Mouse (Mus musculus) brain, adult 2 months (tissue): Measurements from ENCODE around the gene C1ql1.
A peak's percentile ranks its signal among the peaks of the same experiment; 100 is the strongest.

ENCODE experiments used
- DNase-seq: peaks from one replicate; pipeline ENCODE4 v3.0.0; 2011; ENCODE audit warnings: low read depth, low spot score

C1ql1 gene

DNA sequence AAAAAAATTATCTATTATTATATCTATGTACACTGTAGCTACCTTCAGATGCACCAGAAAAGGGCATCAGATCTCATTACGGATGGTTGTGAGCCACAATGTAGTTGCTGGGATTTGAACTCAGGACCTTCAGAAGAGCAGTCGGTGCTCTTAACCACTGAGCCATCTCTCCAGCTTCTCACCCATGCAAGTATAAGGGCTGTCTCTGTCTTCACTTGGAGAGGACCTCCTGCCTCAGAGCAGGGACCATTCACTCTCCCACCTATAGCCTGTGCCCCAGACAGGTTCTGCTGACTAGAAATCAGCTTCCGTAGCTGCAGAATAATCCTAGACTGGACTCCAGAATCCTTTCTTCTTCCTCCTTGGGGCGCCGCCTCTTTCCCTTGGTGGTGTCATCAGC is 44.4 kb downstream of the C1ql1 start:
- no peak for DNase-seq

DNA sequence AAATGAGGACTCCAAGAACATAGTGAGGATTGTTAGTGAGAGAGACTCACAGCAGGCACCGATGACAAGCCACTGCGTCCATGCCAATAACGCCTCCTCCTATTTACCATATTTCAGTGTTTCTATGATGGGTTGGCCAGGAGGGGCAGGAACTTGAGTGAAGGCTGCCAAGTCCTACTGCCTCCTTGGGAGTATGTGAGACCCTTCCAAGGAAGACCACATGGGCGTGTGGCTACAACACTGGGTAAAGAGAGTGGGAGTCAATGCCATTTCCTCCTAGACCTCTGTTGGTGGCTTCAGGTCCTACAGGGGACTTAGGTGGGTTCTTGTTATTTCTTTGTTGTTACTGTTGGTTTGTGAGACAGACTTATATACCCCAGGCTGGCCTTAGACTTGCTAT is 45.3 kb downstream of the C1ql1 start:
- no peak for DNase-seq

DNA sequence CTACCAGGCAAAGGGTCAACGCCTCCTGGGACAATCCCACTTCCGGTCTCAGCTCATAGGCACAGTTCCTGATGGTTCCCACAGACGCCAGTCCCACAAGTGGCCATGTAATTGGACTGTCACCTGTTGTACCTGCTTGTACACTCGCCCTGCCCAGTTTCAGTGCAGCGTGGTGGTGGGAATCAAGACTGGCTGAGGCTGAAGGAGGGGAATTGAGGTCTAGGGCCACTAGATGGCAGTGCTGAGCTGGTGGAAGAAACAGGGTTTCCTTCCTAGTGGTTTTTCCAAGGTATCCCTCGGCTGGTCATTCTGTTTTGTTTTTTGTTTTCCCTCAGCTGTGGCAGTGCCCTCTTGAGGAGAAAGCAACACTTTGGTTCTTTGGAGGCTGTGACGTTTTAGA is 45.7 kb downstream of the C1ql1 start, which contains the start of gene Gfap:
TSS of gene Gfap (minus strand) at position 150 of the 400 bp plus-strand sequence.
- DNase-seq, result peak; percentile 92

DNA sequence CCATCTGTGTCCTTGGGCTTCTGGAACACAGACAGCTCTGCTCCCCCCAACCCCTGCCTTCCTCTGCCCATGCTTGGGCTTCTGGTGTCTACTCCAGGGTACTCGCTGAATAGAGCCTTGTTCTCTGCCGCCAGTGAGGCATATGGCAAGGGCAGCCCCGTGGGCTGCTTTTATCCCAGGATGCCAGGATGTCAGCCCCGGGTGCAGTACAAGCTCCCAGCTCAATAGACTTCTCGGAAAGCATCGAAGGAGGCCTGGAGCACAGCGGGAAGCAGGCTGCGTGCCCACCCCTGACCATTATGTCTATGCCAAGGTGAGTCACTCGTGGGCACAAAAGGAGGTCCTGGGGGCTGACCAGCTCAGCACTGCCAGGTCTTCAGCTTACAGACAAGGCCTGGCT is 48.1 kb downstream of the C1ql1 start:
- peak; percentile 55 for DNase-seq

DNA sequence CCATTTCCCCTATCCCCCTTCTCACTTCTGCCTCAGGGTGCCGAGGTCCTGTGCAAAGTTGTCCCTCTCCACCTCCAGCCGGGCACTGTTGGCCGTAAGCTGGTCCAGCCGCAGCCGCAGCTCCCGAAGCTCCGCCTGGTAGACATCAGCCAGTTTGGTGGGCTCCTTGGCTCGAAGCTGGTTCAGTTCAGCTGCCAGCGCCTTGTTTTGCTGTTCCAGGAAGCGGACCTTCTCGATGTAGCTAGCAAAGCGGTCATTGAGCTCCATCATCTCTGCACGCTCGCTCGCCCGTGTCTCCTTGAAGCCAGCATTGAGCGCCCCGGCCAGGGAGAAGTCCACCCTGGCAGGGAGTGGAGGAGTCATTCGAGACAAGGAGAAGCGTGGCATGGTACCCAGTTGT is 49.8 kb downstream of the C1ql1 start:
- DNase-seq, result no peak

DNA sequence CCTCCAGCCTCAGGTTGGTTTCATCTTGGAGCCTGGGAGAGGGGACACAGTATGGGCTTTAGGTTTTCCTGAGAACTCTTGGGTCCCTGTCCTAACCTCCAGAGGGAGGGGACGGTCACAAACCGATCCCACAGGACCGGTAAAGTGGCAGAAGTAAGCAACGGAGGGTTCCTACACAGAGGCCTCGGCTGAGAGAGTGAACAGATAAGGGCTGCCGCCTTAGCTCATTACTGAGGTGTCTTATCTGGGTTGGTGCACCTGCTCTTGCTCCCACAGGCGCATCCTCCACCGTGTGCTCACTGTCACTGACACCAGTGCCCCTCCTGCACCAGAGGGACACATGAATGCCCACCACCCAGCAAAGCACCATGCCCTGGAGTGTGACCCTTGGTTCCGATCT is 50.7 kb downstream of the C1ql1 start:
- DNase-seq, result no peak

DNA sequence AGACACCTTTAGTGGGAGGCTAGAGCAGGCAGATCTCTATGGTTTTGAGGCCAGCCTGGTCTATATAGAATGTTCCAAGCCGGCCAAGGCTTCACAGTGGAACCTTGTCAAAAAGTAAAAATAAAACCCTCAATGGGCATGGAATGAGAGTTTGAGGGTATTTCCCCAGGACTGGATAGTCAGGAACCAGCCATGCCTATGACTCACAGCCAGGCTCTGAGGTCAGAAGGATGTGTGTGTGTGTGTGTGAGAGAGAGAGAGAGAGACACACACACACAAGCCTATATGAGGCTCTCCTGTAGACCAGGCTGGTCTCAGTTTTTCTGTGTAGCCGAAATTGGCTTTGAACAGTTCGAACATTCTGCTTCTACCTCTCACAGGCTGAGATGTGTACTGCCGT is 51.8 kb downstream of the C1ql1 start:
- DNase-seq, result no peak

DNA sequence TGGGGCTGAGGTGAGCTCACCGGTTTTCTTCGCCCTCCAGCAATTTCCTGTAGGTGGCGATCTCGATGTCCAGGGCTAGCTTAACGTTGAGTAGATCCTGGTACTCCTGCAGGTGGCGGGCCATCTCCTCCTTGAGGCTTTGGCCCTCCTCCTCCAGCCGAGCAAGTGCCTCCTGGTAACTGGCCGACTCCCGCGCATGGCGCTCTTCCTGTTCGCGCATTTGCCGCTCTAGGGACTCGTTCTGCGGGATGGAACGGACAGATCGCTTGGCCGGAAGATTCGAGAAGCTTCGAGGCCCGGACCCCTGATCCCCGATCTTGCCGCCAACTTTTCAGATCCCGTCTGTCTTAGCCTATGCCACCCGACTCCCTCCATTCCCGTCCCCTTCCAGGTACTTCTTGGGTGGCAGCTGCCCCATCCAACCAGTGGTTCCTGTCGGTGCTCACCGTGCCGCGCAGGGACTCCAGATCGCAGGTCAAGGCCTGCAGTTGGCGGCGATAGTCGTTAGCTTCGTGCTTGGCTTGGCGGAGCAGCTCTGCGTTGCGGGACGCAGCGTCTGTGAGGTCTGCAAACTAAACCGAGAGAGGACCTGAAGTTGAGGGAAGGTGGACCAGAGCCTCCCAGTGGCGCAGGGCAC is 53.4 kb downstream of the C1ql1 start:
- DNase-seq, result peak; percentile 74

DNA sequence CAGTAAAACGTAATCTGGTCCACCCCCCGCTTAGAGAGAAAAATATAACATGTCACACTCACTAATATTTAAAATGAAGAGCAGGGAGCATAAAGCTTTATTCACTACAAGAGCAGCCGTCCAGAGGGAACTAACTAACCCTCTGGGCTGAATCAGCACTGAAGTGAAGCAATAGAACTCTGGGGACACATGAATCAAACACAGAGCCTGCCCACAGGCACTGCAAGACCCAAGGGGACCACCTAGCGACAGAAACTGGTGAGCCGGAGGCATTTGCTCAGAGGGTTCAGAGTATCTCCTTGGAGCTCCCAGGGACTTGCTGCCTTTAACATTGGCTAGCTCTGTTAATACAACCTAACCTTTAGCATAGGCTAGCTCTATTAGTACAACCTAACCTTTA is 56.4 kb downstream of the C1ql1 start:
- DNase-seq, result no peak
